Mouse (Mus musculus) embryonic facial prominence, embryonic 15.5 days (tissue): ENCODE measurements at regions not wholly inside any gene's neighbourhood (a gene's known extent, or its start where the extent isn't known, plus 50 kb on each side); places are given as distances from the start of the nearest gene placed in this dataset.

Experiments used
- ATAC-seq: fragments of 200-750 bp; cut with Nextera tagmentation; 2 replicates; pipeline ENCODE4 v1.8.0; 2017; ENCODE audit warnings: low read depth, moderate TSS enrichment; ENCODE audit not compliant: insufficient number of reproducible peaks, low FRiP score, low TSS enrichment
- H3K27ac ChIP-seq: fragments of 300-500 bp; sonication (generic); replicated peaks from 2 replicates; pipeline ENCODE4 v1.5.1; 2015; ENCODE audit warnings: mild to moderate bottlenecking, inconsistent platforms
- H3K27me3 ChIP-seq: fragments of 300-500 bp; sonication (generic); 2 replicates; pipeline ENCODE4 v1.6.1; 2015; ENCODE audit warnings: inconsistent platforms
- H3K36me3 ChIP-seq: fragments of 300-500 bp; sonication (generic); 2 replicates; pipeline ENCODE4 v1.6.1; 2015; ENCODE audit warnings: mild to moderate bottlenecking, inconsistent platforms
- H3K4me1 ChIP-seq: fragments of 300-500 bp; sonication (generic); 2 replicates; pipeline ENCODE4 v1.6.1; 2015; ENCODE audit warnings: inconsistent platforms
- H3K4me2 ChIP-seq: fragments of 300-500 bp; sonication (generic); replicated peaks from 2 replicates; pipeline ENCODE4 v1.6.1; 2015; ENCODE audit warnings: mild to moderate bottlenecking, inconsistent platforms
- H3K4me3 ChIP-seq: fragments of 300-500 bp; sonication (generic); replicated peaks from 2 replicates; pipeline ENCODE4 v1.5.1; 2015; ENCODE audit warnings: mild to moderate bottlenecking, inconsistent platforms
- H3K9ac ChIP-seq: fragments of 300-500 bp; sonication (generic); 2 replicates; pipeline ENCODE4 v1.6.1; 2015; ENCODE audit warnings: inconsistent platforms
- H3K9me3 ChIP-seq: fragments of 300-500 bp; sonication (generic); replicated peaks from 2 replicates; pipeline ENCODE4 v1.6.1; 2016; ENCODE audit warnings: inconsistent platforms
- WGBS: fragments of 180-500 bp; shearing (Covaris S2); methylation state at CpG from one replicate; pipeline ENCODE4 v1.1.7; 2015; 5-methylcytosine and 5-hydroxymethylcytosine counted together

DNA sequence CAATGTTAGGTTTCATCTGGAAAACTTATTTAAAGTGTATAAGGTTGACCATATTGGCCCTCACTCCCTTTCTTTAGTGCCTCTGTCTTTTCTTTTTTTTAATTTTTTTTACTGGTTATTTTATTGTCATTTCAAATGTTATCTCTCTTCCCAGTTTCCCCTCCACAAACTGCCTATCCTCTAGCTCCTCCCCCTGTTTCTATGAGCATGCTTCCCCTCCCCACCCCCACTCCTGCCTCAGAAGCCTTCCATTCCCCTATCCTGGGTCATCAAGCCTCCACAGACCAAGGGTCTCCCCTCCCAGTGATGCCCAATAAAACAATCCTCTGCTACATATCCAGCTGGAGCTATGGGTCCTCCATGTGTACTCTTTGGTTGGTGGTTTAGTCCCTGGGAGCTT is 2134.9 kb upstream of the Lrrc6 start:
- Histone ChIP-seq H3K4me1 (no peaks in the 10 kb centered on the region), H3K4me3 (no peak overlapping the region), H3K9ac (no peak overlapping the region), H3K36me3 (no peaks in the 10 kb centered on the region), H3K4me2 (no peak overlapping the region), H3K27me3 (no peaks in the 10 kb centered on the region), H3K9me3 (no peaks in the 10 kb centered on the region), H3K27ac (no peak overlapping the region)
- ATAC-seq: no peak

DNA sequence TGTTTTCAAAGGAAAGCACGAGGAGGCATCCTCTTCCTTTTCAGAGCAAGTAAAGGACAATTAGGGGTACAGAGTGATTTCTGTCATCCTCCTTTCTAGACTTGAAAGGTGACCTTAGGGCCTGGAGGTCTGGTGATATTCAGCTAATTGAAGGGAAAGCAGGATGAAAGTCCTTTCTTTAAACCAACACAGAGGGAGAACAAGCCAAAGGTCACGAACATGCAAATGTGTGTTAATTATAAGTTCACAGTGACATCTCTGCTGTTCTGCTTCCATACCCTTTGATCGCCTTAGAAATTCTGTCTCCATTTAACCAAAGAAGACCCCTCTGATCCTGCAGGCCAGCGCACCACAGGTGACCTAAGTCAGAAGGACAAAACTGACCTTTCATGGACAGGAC is 2126.3 kb upstream of the Lrrc6 start:
- no peak overlapping the region for H3K27ac ChIP-seq
- no peaks in the 10 kb centered on the region for H3K4me1 ChIP-seq
- H3K4me3 ChIP-seq: no peak overlapping the region
- no peaks in the 10 kb centered on the region for H3K27me3 ChIP-seq
- WGBS: 54% methylated on average over 4 of the region's 4 CpGs
- no peaks in the 10 kb centered on the region for H3K36me3 ChIP-seq
- H3K9me3 ChIP-seq: no peaks in the 10 kb centered on the region
- ATAC-seq: no peak
- no peak overlapping the region for H3K4me2 ChIP-seq
- no peak overlapping the region for H3K9ac ChIP-seq

DNA sequence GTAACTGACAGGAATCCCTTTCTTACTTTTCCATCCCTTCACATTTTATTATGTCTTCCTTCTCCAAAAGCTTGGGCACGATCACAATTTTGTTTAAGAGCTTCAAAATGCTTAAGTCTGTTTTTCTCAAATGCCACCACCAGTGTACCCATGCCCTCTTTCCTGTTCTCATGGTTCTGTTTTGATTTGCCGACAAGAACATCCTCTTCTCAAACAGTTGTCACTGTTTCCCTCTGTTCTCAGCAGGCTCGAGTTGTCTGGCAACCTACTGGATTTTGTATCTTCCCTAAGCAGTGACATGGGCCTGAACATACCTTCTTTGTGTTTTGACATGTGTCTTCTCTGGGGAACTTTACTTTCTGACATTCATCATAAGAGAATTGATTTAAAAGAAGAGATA is 2124.1 kb upstream of the Lrrc6 start:
- Histone ChIP-seq H3K4me3 (no peak overlapping the region), H3K36me3 (no peaks in the 10 kb centered on the region), H3K4me2 (no peak overlapping the region), H3K9me3 (no peaks in the 10 kb centered on the region), H3K27ac (no peak overlapping the region), H3K9ac (no peak overlapping the region), H3K27me3 (no peaks in the 10 kb centered on the region), H3K4me1 (no peaks in the 10 kb centered on the region)
- 52% methylated on average over 3 of the region's 3 CpGs for WGBS
- no peak for ATAC-seq

DNA sequence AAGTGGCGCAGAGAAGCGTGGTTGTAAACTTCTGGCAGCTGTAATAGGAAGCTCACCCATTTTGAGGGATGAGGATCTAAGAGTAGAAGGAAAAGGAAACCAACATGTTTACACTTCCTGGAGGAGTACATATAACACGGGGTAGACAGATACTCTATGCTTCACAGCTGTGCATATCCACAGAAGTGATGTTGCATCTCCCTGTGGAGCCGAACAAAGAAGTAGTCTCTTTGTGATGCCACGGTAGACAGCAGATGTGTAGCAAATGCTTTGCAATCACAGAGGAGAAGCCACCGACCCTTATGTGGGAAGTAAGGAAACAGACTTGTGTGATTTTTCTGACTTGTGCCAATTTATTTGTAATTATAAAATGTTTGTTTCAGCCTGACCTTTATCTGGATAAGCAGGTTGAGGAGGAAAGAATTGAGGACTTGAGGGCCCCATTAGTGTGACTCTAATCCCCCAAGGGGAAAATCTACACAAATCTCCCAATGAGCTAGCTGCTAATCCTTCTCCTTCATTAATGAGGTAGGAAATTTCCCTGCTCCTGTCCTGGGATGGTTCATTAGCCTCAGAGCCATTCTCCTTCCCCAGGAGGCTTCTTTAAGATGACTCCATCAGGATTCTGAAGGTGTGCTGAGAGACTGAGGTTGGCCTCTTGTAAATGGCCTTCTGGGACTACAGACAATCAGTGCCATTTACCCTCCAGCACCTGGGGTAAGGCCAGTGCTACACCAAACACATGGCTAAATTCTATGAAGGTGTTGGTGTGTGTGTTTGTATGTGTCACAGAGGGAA is 2119.9 kb upstream of the Lrrc6 start:
- Histone ChIP-seq H3K4me3 (no peak overlapping the region), H3K27me3 (no peaks in the 10 kb centered on the region), H3K9me3 (no peaks in the 10 kb centered on the region), H3K9ac (no peak overlapping the region), H3K4me1 (no peaks in the 10 kb centered on the region), H3K36me3 (no peaks in the 10 kb centered on the region), H3K27ac (no peak overlapping the region), H3K4me2 (no peak overlapping the region)
- 65% methylated on average over 6 of the region's 6 CpGs for WGBS
- no peak for ATAC-seq

- no peak for ATAC-seq
- Histone ChIP-seq H3K4me3 (no peak overlapping the region), H3K9ac (no peak overlapping the region), H3K27ac (no peak overlapping the region), H3K36me3 (no peaks in the 10 kb centered on the region), H3K9me3 (no peaks in the 10 kb centered on the region), H3K27me3 (no peaks in the 10 kb centered on the region), H3K4me1 (no peaks in the 10 kb centered on the region), H3K4me2 (no peak overlapping the region)
- WGBS: 43% methylated on average over 8 of the region's 8 CpGs
Observed at GRCm38 (mm10) chr15:68606110-68606791, 2105.5 kb upstream of the Lrrc6 start.

GRCm38 (mm10) chr15:68605478-68605877 is 2104.8 kb upstream of the Lrrc6 start:
- Histone ChIP-seq H3K4me3 (no peak overlapping the region), H3K9me3 (no peaks in the 10 kb centered on the region), H3K4me2 (no peak overlapping the region), H3K9ac (no peak overlapping the region), H3K27ac (no peak overlapping the region), H3K36me3 (no peaks in the 10 kb centered on the region), H3K27me3 (no peaks in the 10 kb centered on the region), H3K4me1 (no peaks in the 10 kb centered on the region)
- ATAC-seq: no peak
- 76% methylated on average over 2 of the region's 2 CpGs for WGBS

DNA sequence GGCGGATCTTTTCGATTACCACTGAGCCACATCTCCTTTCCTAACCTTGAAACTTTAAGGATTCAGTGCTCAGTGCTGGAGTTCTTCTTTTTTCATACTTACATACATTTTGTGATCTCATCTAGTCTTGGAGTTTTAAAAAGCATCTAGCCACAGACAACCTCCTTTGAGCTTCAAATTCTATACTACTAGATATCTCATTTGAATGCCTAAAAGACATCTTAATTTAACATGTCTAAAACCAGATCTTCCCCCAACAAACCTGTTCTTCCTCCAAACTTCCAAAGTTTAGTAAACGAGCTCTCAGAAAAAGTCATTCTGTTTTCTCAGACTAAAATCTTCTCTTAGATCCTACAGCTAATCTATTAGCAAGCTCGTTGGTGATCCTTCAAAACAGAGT is 2081.5 kb upstream of the Lrrc6 start:
- no peak overlapping the region for H3K9ac ChIP-seq
- H3K4me1 ChIP-seq: no peaks in the 10 kb centered on the region
- H3K4me2 ChIP-seq: no peak overlapping the region
- 77% methylated on average over 4 of the region's 4 CpGs for WGBS
- no peak for ATAC-seq
- no peak overlapping the region for H3K4me3 ChIP-seq
- H3K9me3 ChIP-seq: no peaks in the 10 kb centered on the region
- no peak overlapping the region for H3K27ac ChIP-seq
- no peaks in the 10 kb centered on the region for H3K36me3 ChIP-seq
- no peaks in the 10 kb centered on the region for H3K27me3 ChIP-seq

GRCm38 (mm10) chr15:68579486-68579885 is 2078.8 kb upstream of the Lrrc6 start:
- no peak for ATAC-seq

DNA sequence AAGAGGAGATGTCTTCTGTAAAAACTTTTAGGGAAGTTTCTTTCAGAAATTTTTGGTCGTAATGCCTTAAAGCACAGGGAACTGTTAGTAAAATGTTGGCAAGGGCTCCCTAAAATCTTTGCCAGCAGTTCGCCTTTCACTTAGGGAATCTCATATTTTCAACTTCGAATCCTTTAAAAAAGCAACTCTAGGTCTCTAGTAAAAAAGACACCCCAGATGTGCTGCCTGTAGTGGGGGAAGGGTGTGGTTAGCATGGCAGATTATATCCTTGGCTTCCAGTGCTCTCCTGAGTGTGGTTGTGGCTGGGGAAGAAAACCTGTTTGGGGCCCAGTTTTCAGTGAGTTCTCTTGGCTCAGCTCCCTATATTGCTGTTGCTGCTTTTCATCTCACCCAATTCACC is 2059.9 kb upstream of the Lrrc6 start:
- H3K4me2 ChIP-seq: no peak overlapping the region
- no peak overlapping the region for H3K27ac ChIP-seq
- no peak for ATAC-seq
- H3K27me3 ChIP-seq: no peaks in the 10 kb centered on the region
- 51% methylated on average over 3 of the region's 3 CpGs for WGBS
- no peak overlapping the region for H3K9ac ChIP-seq
- H3K9me3 ChIP-seq: no peaks in the 10 kb centered on the region
- H3K4me3 ChIP-seq: no peak overlapping the region
- no peaks in the 10 kb centered on the region for H3K36me3 ChIP-seq
- H3K4me1 ChIP-seq: no peaks in the 10 kb centered on the region

More at GRCm38 (mm10) chr15:68579486-68579885, 2078.8 kb upstream of the Lrrc6 start:
- Histone ChIP-seq H3K4me2 (no peak overlapping the region), H3K36me3 (no peaks in the 10 kb centered on the region), H3K27me3 (no peaks in the 10 kb centered on the region), H3K9me3 (no peaks in the 10 kb centered on the region), H3K27ac (no peak overlapping the region), H3K9ac (no peak overlapping the region), H3K4me1 (no peaks in the 10 kb centered on the region), H3K4me3 (no peak overlapping the region)
- WGBS: 83% methylated on average over 2 of the region's 2 CpGs

DNA sequence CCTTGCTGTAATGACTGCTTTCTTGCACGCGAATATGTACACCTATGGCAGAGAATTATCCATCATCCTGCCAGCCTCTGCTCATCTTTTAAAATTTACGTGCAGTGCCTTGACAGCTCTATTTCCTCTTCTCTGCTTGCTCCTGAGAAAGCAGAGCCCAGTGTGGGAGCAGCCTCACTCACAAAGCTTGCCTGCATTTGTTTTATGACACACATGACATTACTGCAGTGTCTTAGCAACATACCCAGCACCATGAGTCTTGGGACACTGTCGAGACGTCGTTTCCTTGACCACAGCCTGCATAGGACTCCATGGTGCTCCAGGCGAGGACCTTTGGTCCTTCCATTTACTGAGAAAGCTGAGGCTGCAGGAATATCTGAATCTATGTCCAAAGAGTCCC is 2055.4 kb upstream of the Lrrc6 start:
- Histone ChIP-seq H3K9me3 (no peaks in the 10 kb centered on the region), H3K36me3 (no peaks in the 10 kb centered on the region), H3K4me1 (no peaks in the 10 kb centered on the region), H3K27ac (no peak overlapping the region), H3K4me2 (no peak overlapping the region), H3K27me3 (no peaks in the 10 kb centered on the region), H3K4me3 (no peak overlapping the region), H3K9ac (no peak overlapping the region)
- 81% methylated on average over 7 of the region's 7 CpGs for WGBS
- no peak for ATAC-seq

DNA sequence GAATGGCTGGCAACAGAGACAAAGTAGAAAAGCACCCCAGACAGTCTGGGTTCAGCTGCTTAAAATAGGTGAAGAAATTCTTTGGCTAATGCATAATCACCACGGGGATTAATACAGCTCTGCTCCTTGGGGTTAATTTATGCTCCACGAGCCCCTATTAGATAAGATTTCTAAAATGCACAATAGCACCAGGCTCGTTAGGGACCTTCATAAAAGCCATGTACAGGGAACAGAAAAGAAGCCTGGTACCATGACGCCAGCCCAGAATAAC is 2035.3 kb upstream of the Lrrc6 start:
- Histone ChIP-seq H3K9me3 (no peaks in the 10 kb centered on the region), H3K4me2 (no peak overlapping the region)
- WGBS: 71% methylated on average over 4 of the region's 4 CpGs

More for the DNA sequence above, 2035.3 kb upstream of the Lrrc6 start:
- ATAC-seq: no peak
- Histone ChIP-seq H3K27me3 (no peaks in the 10 kb centered on the region), H3K4me1 (no peaks in the 10 kb centered on the region), H3K4me3 (no peak overlapping the region), H3K36me3 (no peaks in the 10 kb centered on the region), H3K9ac (no peak overlapping the region), H3K27ac (no peak overlapping the region)
